Mouse (Mus musculus): Measurements from ENCODE around the gene Spdef. TPM values are rescaled to one million over a fixed set of nuclear protein-coding genes. Genes with fewer than 3 reads are reported as not detected.
A peak's percentile ranks its signal among the peaks of the same experiment; 100 is the strongest.

Gene Spdef
- polyA plus RNA-seq, 1 experiment from 2014 or later: 1.2 TPM

DNA sequence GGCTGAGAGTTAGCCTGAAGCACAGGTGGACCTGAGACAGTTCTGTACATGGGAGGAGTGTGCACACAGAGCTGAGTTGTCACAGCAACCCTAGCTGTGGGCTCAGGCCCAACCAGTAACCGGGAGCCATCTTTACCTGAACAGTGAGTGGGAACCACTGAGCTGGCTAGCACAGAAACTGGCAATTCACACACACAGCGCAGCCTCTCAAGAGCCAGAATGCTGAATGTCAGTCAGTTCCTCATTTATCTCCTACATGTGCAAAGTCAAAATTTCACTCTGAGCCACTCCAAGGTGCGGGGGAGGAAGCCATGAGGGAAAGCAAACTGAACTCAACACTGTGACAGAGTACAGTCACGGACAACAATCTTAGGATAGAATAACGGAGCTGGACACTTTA is 38.4 kb upstream of the Spdef start:
- no peak overlapping the region for H3K27ac ChIP-seq (ENCODE audit: low read length)
- H3K4me2 ChIP-seq (replicated peaks; ENCODE audit: low read depth, low read length): no peak overlapping the region
- H3K36me3 ChIP-seq (ENCODE audit: insufficient read depth, low read length): peaks cover 13% of the 10 kb centered on the region; the same call in 1 of the 2 replicates
- H3K4me3 ChIP-seq (ENCODE audit: low read depth, low read length): no peak overlapping the region
- H3K9ac ChIP-seq (replicated peaks; ENCODE audit: low read depth): no peak overlapping the region
- TF ChIP-seq EP300 (IDR thresholded peaks at IDR 0.05): no peak
- no peak for TF ChIP-seq CTCF (IDR thresholded peaks at IDR 0.05)
- ATAC-seq (no peak), DNase-seq (ENCODE audit: low spot score) (no peak)
- H3K4me1 ChIP-seq (ENCODE audit: insufficient read depth, low read depth, low read length): no peaks in the 10 kb centered on the region
- WGBS: 77% methylated on average over 5 of the region's 5 CpGs
- no peaks in the 10 kb centered on the region for H3K9me3 ChIP-seq (ENCODE audit: low read length)
- H3K27me3 ChIP-seq (replicated peaks; ENCODE audit: insufficient read depth, low read length): no peaks in the 10 kb centered on the region

DNA sequence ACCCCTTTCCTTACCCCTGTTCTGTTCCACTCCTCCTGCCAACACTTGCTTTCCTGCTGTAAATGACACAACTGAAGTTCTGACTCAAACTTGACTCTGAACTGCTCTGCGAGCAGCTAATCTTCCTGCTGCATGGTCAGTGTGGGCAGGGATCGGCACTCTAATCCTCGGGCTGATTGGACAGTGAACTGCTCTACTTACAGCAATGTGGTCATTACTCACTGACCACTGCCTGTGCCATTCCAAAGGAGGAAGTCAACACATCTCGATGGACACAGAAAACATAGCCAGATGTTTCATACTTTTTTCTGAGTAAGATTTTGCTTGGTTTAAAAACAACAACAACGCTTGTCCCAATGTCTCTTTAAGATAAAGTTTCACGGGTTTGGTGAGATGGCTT is 36.3 kb upstream of the Spdef start:
- Histone ChIP-seq H3K9ac (replicated peaks; ENCODE audit: low read depth) (no peak overlapping the region), H3K4me3 (ENCODE audit: low read depth, low read length) (no peak overlapping the region), H3K4me2 (replicated peaks; ENCODE audit: low read depth, low read length) (no peak overlapping the region), H3K36me3 (ENCODE audit: insufficient read depth, low read length) (peaks cover 13% of the 10 kb centered on the region; the same call in 1 of the 2 replicates), H3K4me1 (ENCODE audit: insufficient read depth, low read depth, low read length) (no peaks in the 10 kb centered on the region), H3K27me3 (replicated peaks; ENCODE audit: insufficient read depth, low read length) (no peaks in the 10 kb centered on the region), H3K9me3 (ENCODE audit: low read length) (no peaks in the 10 kb centered on the region), H3K27ac (ENCODE audit: low read length) (no peak overlapping the region)
- DNase-seq (ENCODE audit: low spot score) (no peak), ATAC-seq (no peak)
- 95% methylated on average over 6 of the region's 6 CpGs for WGBS
- no peak for TF ChIP-seq CTCF (IDR thresholded peaks at IDR 0.05)
- TF ChIP-seq EP300 (IDR thresholded peaks at IDR 0.05): no peak

DNA sequence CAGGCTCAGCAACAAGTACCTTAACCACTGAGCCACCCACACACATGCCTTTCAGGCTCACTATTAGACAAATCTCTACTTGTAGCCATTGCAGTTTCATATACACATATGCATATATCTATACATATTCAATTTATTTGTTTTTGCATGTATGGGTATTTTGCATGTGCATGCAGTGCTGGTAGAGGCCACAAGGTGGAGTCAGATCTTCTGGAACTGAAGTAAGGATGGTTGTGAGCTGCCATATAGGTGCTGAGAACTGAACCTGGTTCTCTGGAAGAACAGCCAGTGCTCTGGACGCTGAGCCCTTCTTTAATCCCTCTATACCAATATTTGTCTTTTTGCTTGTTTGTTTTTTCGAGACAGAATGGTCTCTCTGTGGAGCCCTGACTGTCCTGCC is 35.7 kb upstream of the Spdef start:
- no peaks in the 10 kb centered on the region for H3K27me3 ChIP-seq (replicated peaks; ENCODE audit: insufficient read depth, low read length)
- peaks cover 13% of the 10 kb centered on the region; the same call in 1 of the 2 replicates for H3K36me3 ChIP-seq (ENCODE audit: insufficient read depth, low read length)
- no peaks in the 10 kb centered on the region for H3K9me3 ChIP-seq (ENCODE audit: low read length)

DNA sequence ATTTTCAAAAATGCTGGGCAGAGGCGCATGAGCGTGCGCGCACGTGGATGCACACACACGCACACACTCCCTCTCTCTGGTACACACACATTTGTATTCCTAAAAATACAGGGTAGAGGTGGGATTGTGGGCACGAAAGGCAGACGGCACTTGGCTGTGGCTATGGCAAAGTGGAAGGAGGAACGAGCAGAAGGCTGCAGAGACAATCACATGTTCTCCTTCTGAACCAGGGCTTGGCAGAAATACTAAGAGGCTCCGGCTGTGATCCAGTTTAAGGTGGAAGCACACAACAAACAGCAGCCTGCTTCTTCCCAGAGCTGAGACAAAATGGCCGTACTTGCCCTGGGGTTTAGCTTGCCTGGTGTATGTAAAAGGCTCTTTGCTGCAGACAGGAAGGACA is 34.1 kb upstream of the Spdef start:
- Histone ChIP-seq H3K4me1 (ENCODE audit: insufficient read depth, low read depth, low read length) (no peaks in the 10 kb centered on the region), H3K4me3 (ENCODE audit: low read depth, low read length) (no peak overlapping the region), H3K9ac (replicated peaks; ENCODE audit: low read depth) (no peak overlapping the region), H3K27me3 (replicated peaks; ENCODE audit: insufficient read depth, low read length) (no peaks in the 10 kb centered on the region), H3K9me3 (ENCODE audit: low read length) (no peaks in the 10 kb centered on the region), H3K36me3 (ENCODE audit: insufficient read depth, low read length) (peaks cover 13% of the 10 kb centered on the region; the same call in 1 of the 2 replicates), H3K4me2 (replicated peaks; ENCODE audit: low read depth, low read length) (no peak overlapping the region), H3K27ac (ENCODE audit: low read length) (no peak overlapping the region)
- 94% methylated on average over 11 of the region's 11 CpGs for WGBS
- DNase-seq (ENCODE audit: low spot score): no peak
- no peak for ATAC-seq
- TF ChIP-seq EP300 (IDR thresholded peaks at IDR 0.05) (no peak), CTCF (IDR thresholded peaks at IDR 0.05) (no peak)

More for the DNA sequence above, 35.7 kb upstream of the Spdef start:
- H3K4me1 ChIP-seq (ENCODE audit: insufficient read depth, low read depth, low read length): no peaks in the 10 kb centered on the region
- ATAC-seq (no peak), DNase-seq (ENCODE audit: low spot score) (no peak)
- H3K27ac ChIP-seq (ENCODE audit: low read length): no peak overlapping the region
- H3K9ac ChIP-seq (replicated peaks; ENCODE audit: low read depth): no peak overlapping the region
- TF ChIP-seq CTCF (IDR thresholded peaks at IDR 0.05) (peak; percentile 57), EP300 (IDR thresholded peaks at IDR 0.05) (no peak)
- no peak overlapping the region for H3K4me2 ChIP-seq (replicated peaks; ENCODE audit: low read depth, low read length)
- 94% methylated on average over 2 of the region's 2 CpGs for WGBS
- H3K4me3 ChIP-seq (ENCODE audit: low read depth, low read length): no peak overlapping the region

DNA sequence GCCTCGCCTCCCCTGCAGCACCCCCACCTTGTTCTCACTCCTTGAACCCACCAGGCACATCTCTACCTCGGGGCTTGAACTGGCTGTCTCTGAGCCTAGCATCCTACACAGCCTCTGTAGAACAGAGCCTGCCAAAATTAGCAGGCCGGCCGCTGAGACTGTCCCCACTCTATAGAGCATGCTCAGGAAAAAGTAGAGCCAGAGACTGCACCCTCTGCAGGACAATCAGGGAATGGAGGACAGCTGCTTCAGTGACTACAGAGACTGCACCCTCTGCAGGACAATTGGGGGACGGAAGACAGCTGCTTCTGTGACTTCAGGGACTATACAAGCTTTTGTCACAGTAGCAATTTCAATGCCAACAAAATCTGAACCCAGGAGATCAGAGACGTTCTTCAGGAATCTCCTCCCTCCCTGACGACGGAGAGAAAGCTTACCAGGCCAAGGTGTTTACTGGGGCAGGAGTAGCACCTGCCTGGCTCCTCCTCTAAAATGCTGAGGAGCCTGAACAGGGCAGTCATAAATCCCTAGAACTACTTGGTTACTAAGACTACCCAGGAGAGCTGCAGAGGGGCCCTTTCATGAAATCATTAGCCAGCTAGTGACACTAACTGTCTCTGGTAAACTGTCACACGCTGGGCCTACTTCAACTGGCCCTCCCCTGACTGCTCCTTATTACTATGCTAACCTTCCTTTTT is 33.0 kb upstream of the Spdef start:
- H3K4me2 ChIP-seq (replicated peaks; ENCODE audit: low read depth, low read length): no peak overlapping the region
- TF ChIP-seq CTCF (IDR thresholded peaks at IDR 0.05) (peak; percentile 96), EP300 (IDR thresholded peaks at IDR 0.05) (no peak)
- no peak overlapping the region for H3K4me3 ChIP-seq (ENCODE audit: low read depth, low read length)
- H3K9me3 ChIP-seq (ENCODE audit: low read length): no peaks in the 10 kb centered on the region
- 37% methylated on average over 9 of the region's 9 CpGs for WGBS
- no peaks in the 10 kb centered on the region for H3K4me1 ChIP-seq (ENCODE audit: insufficient read depth, low read depth, low read length)
- H3K9ac ChIP-seq (replicated peaks; ENCODE audit: low read depth): no peak overlapping the region
- H3K36me3 ChIP-seq (ENCODE audit: insufficient read depth, low read length): peaks cover 7% of the 10 kb centered on the region; the same call in 1 of the 2 replicates
- ATAC-seq (peak; percentile 73), DNase-seq (ENCODE audit: low spot score) (peak; percentile 86)
- H3K27me3 ChIP-seq (replicated peaks; ENCODE audit: insufficient read depth, low read length): no peaks in the 10 kb centered on the region
- no peak overlapping the region for H3K27ac ChIP-seq (ENCODE audit: low read length)

DNA sequence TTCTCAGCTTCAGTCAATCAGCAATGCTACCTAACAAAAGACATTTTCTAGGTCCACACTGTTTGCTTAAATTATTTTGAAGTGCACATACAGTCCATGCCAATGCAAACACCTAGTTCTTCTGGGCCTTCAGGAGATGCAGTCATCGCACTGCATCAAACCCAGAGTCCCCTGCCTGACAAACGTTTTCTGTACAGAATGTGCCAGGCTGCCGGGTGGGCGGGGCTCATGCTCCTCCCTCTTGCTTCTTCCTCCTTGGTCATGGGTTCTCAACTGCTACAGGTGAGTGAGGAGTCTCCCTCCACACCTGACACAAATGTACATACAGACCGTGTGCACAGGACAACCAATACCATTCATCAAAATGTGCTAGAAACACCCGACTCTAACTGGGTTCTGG is 31.4 kb upstream of the Spdef start:
- Histone ChIP-seq H3K36me3 (ENCODE audit: insufficient read depth, low read length) (no peaks in the 10 kb centered on the region), H3K9me3 (ENCODE audit: low read length) (no peaks in the 10 kb centered on the region), H3K4me1 (ENCODE audit: insufficient read depth, low read depth, low read length) (no peaks in the 10 kb centered on the region), H3K27me3 (replicated peaks; ENCODE audit: insufficient read depth, low read length) (no peaks in the 10 kb centered on the region), H3K4me2 (replicated peaks; ENCODE audit: low read depth, low read length) (no peak overlapping the region), H3K9ac (replicated peaks; ENCODE audit: low read depth) (no peak overlapping the region), H3K27ac (ENCODE audit: low read length) (peak overlapping the region; percentile 52; the same call in 1 of the 2 replicates), H3K4me3 (ENCODE audit: low read depth, low read length) (no peak overlapping the region)
- 47% methylated on average over 6 of the region's 6 CpGs for WGBS
- ATAC-seq (peak; percentile 83), DNase-seq (ENCODE audit: low spot score) (peak; percentile 85)
- TF ChIP-seq EP300 (IDR thresholded peaks at IDR 0.05) (peak; percentile 71), CTCF (IDR thresholded peaks at IDR 0.05) (no peak)

All from lung, postnatal 0 days (tissue).